Mouse (Mus musculus): ENCODE results near the gene Gm765.
A peak's percentile ranks its signal among the peaks of the same experiment; 100 is the strongest.

The Gm765 gene

GRCm38 (mm10) chr6:98342654-98343053 is at the start of gene Gm765:
TSS of gene Gm765 (minus strand) at chr6:98342754.
- no peak for DNase-seq (ENCODE audit: low spot score in 2 of 2)

- DNase-seq (ENCODE audit: low spot score in 2 of 2): no peak
Measured at GRCm38 (mm10) chr6:98385487-98385886, 42.9 kb upstream of the Gm765 start.

- no peak for DNase-seq (ENCODE audit: low spot score in 2 of 2)
Measured at GRCm38 (mm10) chr6:98384431-98384830, 41.9 kb upstream of the Gm765 start.

GRCm38 (mm10) chr6:98383411-98383810 is 40.9 kb upstream of the Gm765 start:
- DNase-seq (ENCODE audit: low spot score in 2 of 2): no peak

- DNase-seq (ENCODE audit: low spot score in 2 of 2): no peak
Measured at GRCm38 (mm10) chr6:98366199-98366598, 23.6 kb upstream of the Gm765 start.

GRCm38 (mm10) chr6:98355271-98355670 is 12.7 kb upstream of the Gm765 start:
- DNase-seq (ENCODE audit: low spot score in 2 of 2): no peak

GRCm38 (mm10) chr6:98353285-98353684 is 10.7 kb upstream of the Gm765 start:
- DNase-seq (ENCODE audit: low spot score in 2 of 2): no peak

GRCm38 (mm10) chr6:98332714-98333113 is 9.8 kb downstream of the Gm765 start:
- peak in 1 of 2 experiments; percentile 12 for DNase-seq (ENCODE audit: low spot score in 2 of 2)

GRCm38 (mm10) chr6:98311659-98312058 is 30.9 kb downstream of the Gm765 start:
- no peak for DNase-seq (ENCODE audit: low spot score in 2 of 2)

- no peak for DNase-seq (ENCODE audit: low spot score in 2 of 2)
Measured at GRCm38 (mm10) chr6:98307647-98308046, 34.9 kb downstream of the Gm765 start.

- DNase-seq (ENCODE audit: low spot score in 2 of 2): no peak
Measured at GRCm38 (mm10) chr6:98307159-98307558, 35.4 kb downstream of the Gm765 start.

- DNase-seq (ENCODE audit: low spot score in 2 of 2): no peak
Measured at GRCm38 (mm10) chr6:98292064-98292463, 50.5 kb downstream of the Gm765 start.

- DNase-seq (ENCODE audit: low spot score in 2 of 2): no peak
Measured at GRCm38 (mm10) chr6:98288316-98288715, 54.2 kb downstream of the Gm765 start.

GRCm38 (mm10) chr6:98287521-98287920 is 55.0 kb downstream of the Gm765 start:
- no peak for DNase-seq (ENCODE audit: low spot score in 2 of 2)

GRCm38 (mm10) chr6:98285190-98285589 is 57.4 kb downstream of the Gm765 start:
- DNase-seq (ENCODE audit: low spot score in 2 of 2): no peak

GRCm38 (mm10) chr6:98282791-98283190 is 59.8 kb downstream of the Gm765 start:
- DNase-seq (ENCODE audit: low spot score in 2 of 2): no peak

GRCm38 (mm10) chr6:98271553-98271952 is 71.0 kb downstream of the Gm765 start:
- DNase-seq (ENCODE audit: low spot score in 2 of 2): peak; percentile 6 to 17

GRCm38 (mm10) chr6:98262961-98263360 is 79.6 kb downstream of the Gm765 start:
- DNase-seq (ENCODE audit: low spot score in 2 of 2): no peak

- DNase-seq (ENCODE audit: low spot score in 2 of 2): no peak
Measured at GRCm38 (mm10) chr6:98259016-98259415, 83.5 kb downstream of the Gm765 start.

GRCm38 (mm10) chr6:98246449-98246848 is 96.1 kb downstream of the Gm765 start:
- DNase-seq (ENCODE audit: low spot score in 2 of 2): no peak

GRCm38 (mm10) chr6:98243186-98243585 is 99.4 kb downstream of the Gm765 start:
- DNase-seq (ENCODE audit: low spot score in 2 of 2): no peak

GRCm38 (mm10) chr6:98240561-98241272 is 101.8 kb downstream of the Gm765 start:
- DNase-seq (ENCODE audit: low spot score in 2 of 2): no peak

GRCm38 (mm10) chr6:98234097-98234496 is 108.5 kb downstream of the Gm765 start:
- DNase-seq (ENCODE audit: low spot score in 2 of 2): no peak

- no peak for DNase-seq (ENCODE audit: low spot score in 2 of 2)
Measured at GRCm38 (mm10) chr6:98223923-98224322, 118.6 kb downstream of the Gm765 start.

All from spleen, postnatal 36 days (tissue).